Mouse (Mus musculus) urinary bladder, postnatal 36 days (tissue): ENCODE results near the gene Ifi47.

ENCODE experiments used
- DNase-seq, 2 experiments: peaks; one replicate each; pipeline ENCODE4 v3.0.0; 2022; ENCODE audit warnings: low spot score in 2 of 2, mixed read lengths in 1 of 2

The Ifi47 gene

DNA sequence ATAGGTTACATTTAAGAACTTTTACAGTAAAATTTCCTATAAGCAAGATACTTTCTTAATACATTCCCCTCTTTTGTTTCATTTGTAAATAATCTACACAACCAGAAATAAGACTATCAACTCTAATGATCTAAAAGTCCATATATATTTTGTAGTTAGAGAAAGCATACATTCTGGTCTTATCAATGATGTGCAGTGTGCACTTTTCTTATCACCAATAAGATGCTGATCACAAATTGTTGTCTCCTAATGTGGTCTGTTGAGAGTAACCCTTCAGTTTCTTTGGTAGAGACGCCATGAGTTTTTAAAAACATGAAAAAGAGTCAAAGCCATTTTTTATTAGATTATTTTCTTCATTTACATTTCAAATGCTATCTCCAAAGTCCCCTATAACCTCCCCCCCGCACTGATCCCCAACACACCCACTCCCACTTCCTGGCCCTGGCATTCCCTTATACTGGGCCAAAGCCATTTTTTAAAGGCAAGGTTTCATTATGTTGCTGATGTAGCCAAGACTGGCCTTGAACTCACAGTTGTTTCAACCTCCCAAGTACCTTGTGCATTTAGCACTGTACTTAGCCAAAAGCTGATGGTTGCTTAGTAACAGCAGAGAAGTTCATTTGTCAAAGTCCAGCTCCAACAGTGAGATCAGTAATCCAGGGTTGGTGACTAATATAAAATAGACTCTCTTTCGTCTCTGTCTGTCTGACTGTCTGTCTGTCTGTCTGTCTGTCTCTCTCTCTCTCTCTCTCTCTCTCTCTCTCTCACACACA lies 13.5 kb downstream of the Ifi47 start:
- no peak for DNase-seq

- DNase-seq, result no peak
Observed at GRCm38 (mm10) chr11:49090551-49090950, 14.2 kb downstream of the Ifi47 start.

- no peak for DNase-seq
Observed at GRCm38 (mm10) chr11:49091171-49091570, 14.8 kb downstream of the Ifi47 start.

GRCm38 (mm10) chr11:49092053-49092586 lies 15.7 kb downstream of the Ifi47 start:
- DNase-seq, result no peak

DNA sequence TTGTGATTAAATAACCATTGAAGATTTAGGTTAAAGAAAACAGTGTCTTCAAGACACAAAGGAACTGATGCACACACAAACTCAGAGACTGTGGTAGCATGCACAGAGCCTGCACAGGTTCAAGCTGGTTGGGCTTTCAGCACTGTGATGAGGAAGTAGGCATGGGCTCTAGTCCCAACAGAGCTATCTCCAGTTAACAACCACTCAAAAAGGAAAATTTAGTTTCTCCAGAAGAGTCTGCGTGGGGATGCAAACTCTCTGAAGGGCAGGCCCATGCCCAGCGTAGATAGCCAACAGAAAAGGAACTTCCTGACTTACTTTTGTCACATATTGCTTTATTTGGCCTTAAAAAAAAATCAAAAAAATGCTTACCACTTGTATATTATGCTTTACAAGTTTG lies 16.4 kb downstream of the Ifi47 start:
- no peak for DNase-seq

DNA sequence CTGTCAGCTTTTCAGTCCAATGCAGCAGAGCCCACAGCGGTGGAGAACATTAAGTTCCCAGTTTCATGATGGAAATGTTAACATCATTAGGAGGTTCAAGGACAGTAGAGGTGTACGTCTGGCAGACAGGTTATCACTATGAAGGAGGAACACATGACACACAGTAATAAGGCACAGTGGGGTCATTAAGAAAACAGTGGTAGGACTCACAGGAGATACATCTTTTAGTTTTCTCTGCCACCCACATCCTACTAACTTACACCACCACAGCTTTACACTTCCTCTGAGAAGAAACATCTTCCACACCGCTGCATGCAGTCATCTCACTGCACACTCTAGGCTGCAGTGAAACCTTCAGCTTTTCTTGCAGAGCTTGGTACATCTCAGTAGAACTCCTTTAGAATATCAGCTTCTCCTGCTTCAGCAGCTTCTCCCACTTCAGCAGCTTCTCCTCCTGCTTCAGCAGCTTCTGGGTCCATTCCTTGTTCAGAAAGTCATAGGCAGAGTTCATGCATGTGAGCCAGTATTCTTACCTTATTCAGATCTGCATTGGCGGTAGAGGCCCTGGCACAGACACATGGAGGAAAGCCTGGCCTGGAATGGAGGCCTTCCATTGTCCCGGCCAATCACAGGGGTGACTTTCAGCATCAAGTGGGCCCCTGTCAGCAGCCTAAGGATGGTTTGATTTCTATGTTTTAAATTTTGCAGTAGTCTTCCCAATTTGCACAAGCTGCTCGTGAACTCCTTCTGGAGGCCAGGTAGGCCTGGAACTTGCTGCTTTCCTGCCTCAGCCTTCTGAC lies 17.7 kb downstream of the Ifi47 start:
- no peak for DNase-seq

GRCm38 (mm10) chr11:49095367-49095766 lies 19.0 kb downstream of the Ifi47 start:
- no peak for DNase-seq

DNA sequence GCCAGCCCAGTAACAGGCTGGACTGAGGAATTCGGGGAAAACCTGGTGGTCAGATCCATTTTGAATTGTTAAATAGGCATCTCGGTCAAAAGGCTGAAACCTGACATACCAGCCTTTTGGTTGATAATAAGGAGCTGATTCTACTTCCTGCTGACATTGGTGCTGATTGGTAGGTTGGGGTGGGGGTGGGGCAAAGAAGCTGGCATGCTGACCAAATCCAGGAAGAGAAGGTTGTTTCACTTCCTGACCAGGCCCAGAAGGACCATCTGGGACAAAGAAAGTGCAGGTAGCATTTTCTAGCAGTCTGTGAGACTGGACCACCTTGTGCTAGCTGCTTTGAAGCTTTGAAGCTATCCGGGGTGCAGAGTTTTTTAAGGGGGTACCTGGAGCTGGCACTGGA lies 24.0 kb downstream of the Ifi47 start:
- no peak for DNase-seq

DNA sequence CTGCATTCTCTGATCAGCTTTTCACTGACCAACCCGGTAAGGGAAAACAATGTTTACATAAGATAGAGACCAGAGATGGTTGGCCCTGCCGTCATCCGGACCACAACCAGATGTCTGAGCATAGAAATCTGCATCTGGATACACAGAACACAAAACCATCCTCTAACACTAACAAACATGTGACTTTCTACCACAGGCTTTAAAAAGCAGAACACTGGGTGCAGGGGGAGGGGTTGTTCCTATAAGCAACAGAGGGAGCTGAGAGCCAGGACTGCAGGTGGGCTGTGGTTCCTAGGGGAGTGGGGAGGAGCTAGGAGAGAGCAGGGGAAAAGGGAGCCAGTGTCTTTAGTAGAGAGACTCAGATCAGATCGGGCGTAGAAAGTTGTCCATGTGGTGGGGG lies 25.1 kb downstream of the Ifi47 start:
- DNase-seq, result no peak

DNA sequence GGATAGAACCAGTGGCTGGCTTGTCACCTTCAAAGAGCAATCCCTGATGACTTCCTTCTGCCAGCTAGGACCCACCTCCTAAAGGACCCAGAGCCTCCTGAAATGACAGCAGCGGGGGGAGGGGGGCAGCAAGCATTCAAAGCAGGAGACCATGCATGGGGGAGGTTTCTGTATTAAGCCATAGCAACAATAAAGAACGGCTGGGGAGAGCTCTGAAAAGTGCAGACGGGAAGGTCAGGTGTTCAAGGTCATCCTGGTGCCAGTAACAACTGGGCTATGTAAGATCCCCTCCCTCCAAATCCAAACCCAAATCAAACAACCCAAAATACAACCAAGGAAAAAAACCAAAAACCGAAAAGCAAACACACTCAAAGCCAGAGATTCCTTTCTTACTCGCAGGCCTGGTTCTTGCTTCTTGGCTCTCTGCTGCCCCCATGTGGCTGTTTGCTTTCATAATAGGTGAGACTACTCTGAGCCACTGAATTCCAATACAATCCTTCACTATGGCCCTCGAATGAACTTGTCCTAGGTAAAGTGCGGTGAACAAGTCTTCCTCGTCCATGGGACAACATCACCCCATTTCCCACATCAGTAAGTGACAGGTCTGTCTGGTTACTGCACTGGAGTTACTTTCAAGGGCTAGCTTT lies 26.8 kb downstream of the Ifi47 start:
- peak; percentile 82 to 86 for DNase-seq

GRCm38 (mm10) chr11:49105752-49106151 lies 29.4 kb downstream of the Ifi47 start:
- no peak for DNase-seq

GRCm38 (mm10) chr11:49107650-49108537 lies 31.5 kb downstream of the Ifi47 start:
- DNase-seq, result no peak

DNA sequence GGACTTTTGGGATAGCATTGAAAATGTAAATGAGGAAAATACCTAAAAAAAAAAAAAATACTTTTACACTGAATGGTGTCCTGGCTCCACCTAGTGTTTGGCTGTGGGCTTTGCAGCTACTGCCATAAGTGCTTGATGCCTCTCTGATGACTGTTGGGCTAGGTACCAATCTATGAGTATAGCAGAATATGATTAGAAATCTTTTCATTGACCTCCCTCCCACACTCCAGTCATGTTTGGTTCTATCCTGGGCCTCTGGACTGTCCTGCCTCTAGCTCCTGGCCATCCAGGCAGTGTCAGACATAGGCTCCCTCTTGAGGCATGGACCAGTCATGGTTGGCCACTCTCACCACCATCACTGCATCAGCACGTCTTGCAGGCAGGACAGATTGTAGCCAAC lies 32.4 kb downstream of the Ifi47 start:
- DNase-seq, result no peak

DNA sequence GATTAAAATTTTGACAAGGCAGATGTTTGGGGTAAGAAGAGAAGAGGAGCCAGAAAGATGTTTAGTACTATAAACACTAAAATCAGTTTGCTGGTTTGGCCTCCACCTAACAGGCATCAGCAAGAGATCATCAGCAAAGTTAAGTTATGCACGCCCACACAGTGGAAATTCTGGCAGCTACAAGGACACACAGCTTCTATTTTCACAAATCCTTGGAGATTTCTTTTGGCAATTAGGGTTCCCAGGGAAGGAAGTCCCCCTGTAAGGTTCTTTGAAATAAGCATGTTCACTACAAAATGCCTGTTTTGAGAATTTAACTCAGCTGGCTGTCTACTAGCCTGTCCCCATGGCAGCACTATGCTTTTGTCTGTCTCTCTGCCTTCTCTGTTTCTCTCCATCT lies 34.6 kb downstream of the Ifi47 start:
- DNase-seq, result no peak

DNA sequence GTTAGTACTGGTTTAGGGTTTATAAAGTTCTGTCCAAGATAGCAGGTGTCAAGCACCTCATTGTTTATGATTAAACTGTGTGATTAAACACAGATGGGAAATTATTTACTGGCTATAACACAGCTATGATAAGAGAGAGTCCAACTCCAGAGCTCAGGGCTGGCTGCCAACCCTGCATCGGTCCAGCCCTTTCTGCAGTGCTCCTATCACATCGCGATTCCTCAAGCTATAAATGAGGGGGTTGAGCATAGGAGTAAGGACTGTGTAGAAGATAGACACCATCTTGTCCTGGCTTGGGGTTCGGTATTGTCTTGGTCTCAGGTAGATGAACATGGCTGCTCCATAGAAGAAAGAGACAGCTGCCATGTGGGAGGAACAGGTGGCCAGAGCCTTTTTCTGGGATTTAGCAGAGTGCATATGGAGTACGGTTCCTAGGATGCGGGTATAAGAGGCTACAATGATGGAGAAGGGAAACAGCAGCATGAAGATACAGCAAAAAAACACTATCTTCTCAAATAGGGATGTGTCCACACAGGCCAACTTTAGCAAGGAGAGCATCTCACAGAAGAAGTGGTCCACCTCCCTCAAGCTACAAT lies 36.3 kb downstream of the Ifi47 start:
- DNase-seq, result no peak

GRCm38 (mm10) chr11:49114158-49114557 lies 37.8 kb downstream of the Ifi47 start:
- DNase-seq, result no peak

DNA sequence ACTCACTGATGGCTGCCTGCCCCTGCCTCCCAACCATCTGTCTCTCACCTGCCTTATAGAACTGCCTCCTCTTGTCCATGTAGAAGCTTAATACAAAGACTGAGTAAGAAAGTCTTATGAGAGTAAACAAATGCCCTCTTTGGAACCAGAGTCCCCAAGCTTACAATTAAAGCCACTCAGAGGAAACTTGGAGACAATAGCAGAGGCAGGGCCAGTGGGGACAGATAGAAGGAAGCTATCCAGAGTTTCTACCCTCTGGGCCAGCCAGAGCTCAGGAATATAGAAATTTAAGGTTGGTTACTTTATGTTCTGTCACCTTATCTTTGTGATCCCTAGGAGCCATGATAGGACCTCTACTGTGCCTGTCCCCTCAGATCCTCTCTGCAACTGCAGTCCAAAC lies 38.4 kb downstream of the Ifi47 start, which contains the start of gene Olfr1396:
Olfr1396 (minus strand) TSS at position 101 of the 400 bp plus-strand sequence.
- DNase-seq, result no peak

DNA sequence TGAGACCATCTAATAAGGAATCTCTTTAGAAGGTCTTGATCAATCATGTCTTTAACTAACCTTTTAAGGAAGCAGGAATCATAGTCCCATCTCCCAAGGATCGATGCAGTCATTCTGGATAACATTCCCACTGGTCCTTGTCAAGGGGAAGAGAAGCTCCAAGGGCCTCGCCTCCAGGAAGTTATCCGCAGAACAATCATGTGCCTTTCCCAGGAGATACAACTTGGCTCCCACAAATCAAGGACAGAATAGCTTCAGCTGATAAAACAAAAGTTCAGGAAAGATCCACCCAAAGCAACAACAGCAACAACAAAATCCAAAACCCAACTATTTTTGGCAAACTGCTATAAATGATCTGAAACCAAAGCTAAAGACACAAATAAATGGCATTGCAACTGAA lies 43.2 kb downstream of the Ifi47 start:
- no peak for DNase-seq

GRCm38 (mm10) chr11:49124169-49124568 lies 47.8 kb downstream of the Ifi47 start:
- DNase-seq, result no peak

- no peak for DNase-seq
Observed at GRCm38 (mm10) chr11:49141974-49142373, 65.6 kb downstream of the Ifi47 start, which contains the start of gene Olfr1395. Gene Olfr1395, plus strand, starts transcription at chr11:49142274.
